Comparison of ENCODE assay signal across 9 mouse cellular contexts in genomic region chr9:86643497-86643896, GRCm38 (mm10).
"Had no signal": no experiment of that assay in that cellular context is flagged by ENCODE, and none has a peak within 500 bp of the region (broad histone marks: within the 10 kb centered on the region; RNA-seq: fewer than 3 reads in every experiment).

No protein-coding gene starts in this region.

- H3K9me3 ChIP-seq: kidney, embryonic 15.5 days; limb, embryonic 10.5 days; liver, embryonic 12.5 days; midbrain, embryonic 13.5 days; stomach, embryonic 15.5 days had no signal

- H3K4me2 ChIP-seq: kidney, embryonic 15.5 days; liver, embryonic 12.5 days; midbrain, embryonic 13.5 days; stomach, embryonic 15.5 days had no signal

- DNase-seq: right cerebral cortex, postnatal 14 days; thymus, postnatal 36 days had no signal

- H3K27ac ChIP-seq: kidney, embryonic 15.5 days; layer of hippocampus, adult 2 months; limb, embryonic 10.5 days; liver, embryonic 12.5 days; midbrain, embryonic 13.5 days; stomach, embryonic 15.5 days had no signal

- H3K27me3 ChIP-seq: kidney, embryonic 15.5 days; liver, embryonic 12.5 days; midbrain, embryonic 13.5 days; stomach, embryonic 15.5 days had no signal

- H3K4me1 ChIP-seq: kidney, embryonic 15.5 days; limb, embryonic 10.5 days; liver, embryonic 12.5 days; midbrain, embryonic 13.5 days; stomach, embryonic 15.5 days had no signal

- H3K36me3 ChIP-seq: kidney, embryonic 15.5 days; limb, embryonic 10.5 days; liver, embryonic 12.5 days; midbrain, embryonic 13.5 days; stomach, embryonic 15.5 days had no signal

- ATAC-seq: intestine, embryonic 16.5 days; liver, embryonic 12.5 days; midbrain, embryonic 13.5 days had no signal

- H3K4me3 ChIP-seq: kidney, embryonic 15.5 days; layer of hippocampus, adult 2 months; limb, embryonic 10.5 days; liver, embryonic 12.5 days; midbrain, embryonic 13.5 days; stomach, embryonic 15.5 days had no signal

- H3K9ac ChIP-seq: kidney, embryonic 15.5 days; liver, embryonic 12.5 days; midbrain, embryonic 13.5 days; stomach, embryonic 15.5 days had no signal
